Mouse (Mus musculus) hindbrain, embryonic 16.5 days (tissue): ENCODE data around the gene Cep135. TPM values are rescaled to one million over a fixed set of nuclear protein-coding genes. Genes with fewer than 3 reads are reported as not detected.

Experiments used
- ATAC-seq: fragments of 200-750 bp; cut with Nextera tagmentation; 2 replicates; pipeline ENCODE4 v1.8.0; 2017; ENCODE audit warnings: moderate TSS enrichment, moderate library complexity
- H3K27ac ChIP-seq: fragments of 300-500 bp; sonication (generic); 2 replicates; pipeline ENCODE4 v1.5.1; 2014; ENCODE audit warnings: low read depth, mild to moderate bottlenecking, control low read depth, low read length, moderate library complexity
- H3K27me3 ChIP-seq: fragments of 300-500 bp; sonication (generic); replicated peaks from 2 replicates; pipeline ENCODE4 v1.6.1; 2014; ENCODE audit warnings: low read length; ENCODE audit not compliant: control insufficient read depth, insufficient read depth
- H3K36me3 ChIP-seq: fragments of 300-500 bp; sonication (generic); 2 replicates; pipeline ENCODE4 v1.6.1; 2014; ENCODE audit warnings: mild to moderate bottlenecking, low read length, moderate library complexity, mixed read lengths; ENCODE audit not compliant: control insufficient read depth, insufficient read depth
- H3K4me1 ChIP-seq: fragments of 300-500 bp; sonication (generic); 2 replicates; pipeline ENCODE4 v1.6.1; 2014; ENCODE audit warnings: low read depth, low read length; ENCODE audit not compliant: control insufficient read depth, insufficient read depth
- H3K4me2 ChIP-seq: fragments of 300-500 bp; sonication (generic); 2 replicates; pipeline ENCODE4 v1.6.1; 2014; ENCODE audit warnings: mild to moderate bottlenecking, low read length, control low read depth, moderate library complexity
- H3K4me3 ChIP-seq: fragments of 300-500 bp; sonication (generic); 2 replicates; pipeline ENCODE4 v1.5.1; 2014; ENCODE audit warnings: mild to moderate bottlenecking, low read length, control low read depth, moderate library complexity
- H3K9ac ChIP-seq: fragments of 300-500 bp; sonication (generic); 2 replicates; pipeline ENCODE4 v1.6.1; 2014; ENCODE audit warnings: low read depth, mild to moderate bottlenecking, control low read depth, low read length, moderate library complexity
- H3K9me3 ChIP-seq: fragments of 300-500 bp; sonication (generic); 2 replicates; pipeline ENCODE4 v1.6.1; 2014; ENCODE audit warnings: mild to moderate bottlenecking, low read length, moderate library complexity; ENCODE audit not compliant: control insufficient read depth
- WGBS: fragments of 180-500 bp; shearing (Covaris S2); extraction: QIAGEN DNeasy Blood & Tissue Kit; methylation state at CpG from one replicate; pipeline ENCODE4 v1.1.7; 2014; 5-methylcytosine and 5-hydroxymethylcytosine counted together
- polyA plus RNA-seq: library from polyadenylated mRNA; unstranded; fragments of >200 nt; fragmentation: Nextera tagmentation; extraction: Ambion mirVana; gene quantifications from 2 replicates; pipeline ENCODE4 v1.2.1, GENCODE M21; 2015

Cep135 gene
- polyA plus RNA-seq, 1 experiment from 2014 or later, result 3.4 TPM

DNA sequence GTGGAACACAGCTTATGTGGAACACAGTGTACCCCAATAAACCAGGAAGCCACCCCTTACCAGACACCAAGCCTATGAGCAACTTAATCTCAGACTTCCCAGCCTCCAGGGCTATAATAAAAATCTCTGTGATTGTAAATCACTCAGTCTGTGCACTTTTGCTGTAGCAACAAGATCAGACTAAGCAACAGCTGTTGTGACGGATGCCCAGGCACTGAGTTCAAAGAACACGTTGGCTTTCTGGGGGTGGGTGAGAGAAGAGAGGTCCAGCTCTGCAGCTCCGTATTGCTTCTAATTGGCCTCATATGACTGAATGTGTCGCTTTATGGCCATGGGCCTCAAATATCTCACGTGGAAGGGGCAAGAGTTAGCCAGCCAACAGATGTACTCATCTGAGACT lies 80.0 kb downstream of the Cep135 start:
- Histone ChIP-seq H3K9me3 (no peaks in the 10 kb centered on the region), H3K27ac (no peak overlapping the region)
- 72% methylated on average over 5 of the region's 5 CpGs for WGBS

DNA sequence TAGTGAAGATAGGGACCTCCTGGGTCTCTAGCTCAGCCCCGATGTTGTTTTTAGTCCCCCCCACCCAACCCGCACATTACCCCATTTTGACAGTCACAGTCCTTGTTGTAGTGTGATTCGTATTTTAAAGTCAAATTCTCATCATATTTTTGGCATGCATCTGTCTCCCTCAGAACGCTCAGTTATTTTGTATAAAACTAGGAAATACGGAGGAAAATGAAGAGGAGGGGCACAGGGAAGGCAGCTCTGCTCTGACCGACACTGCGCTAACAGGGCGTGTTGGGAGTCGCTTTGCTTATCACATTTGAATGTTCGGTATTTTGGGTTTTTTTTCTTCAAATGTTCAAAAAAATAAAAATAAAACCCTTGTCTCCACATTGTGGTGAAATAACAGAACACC lies 81.7 kb downstream of the Cep135 start:
- H3K27me3 ChIP-seq, result no peaks in the 10 kb centered on the region
- no peak for ATAC-seq

More for the DNA sequence above, 80.0 kb downstream of the Cep135 start:
- no peak for ATAC-seq
- Histone ChIP-seq H3K9ac (no peak overlapping the region), H3K4me1 (peaks cover 13% of the 10 kb centered on the region), H3K4me2 (no peak overlapping the region), H3K27me3 (no peaks in the 10 kb centered on the region), H3K36me3 (no peaks in the 10 kb centered on the region), H3K4me3 (no peak overlapping the region)

DNA sequence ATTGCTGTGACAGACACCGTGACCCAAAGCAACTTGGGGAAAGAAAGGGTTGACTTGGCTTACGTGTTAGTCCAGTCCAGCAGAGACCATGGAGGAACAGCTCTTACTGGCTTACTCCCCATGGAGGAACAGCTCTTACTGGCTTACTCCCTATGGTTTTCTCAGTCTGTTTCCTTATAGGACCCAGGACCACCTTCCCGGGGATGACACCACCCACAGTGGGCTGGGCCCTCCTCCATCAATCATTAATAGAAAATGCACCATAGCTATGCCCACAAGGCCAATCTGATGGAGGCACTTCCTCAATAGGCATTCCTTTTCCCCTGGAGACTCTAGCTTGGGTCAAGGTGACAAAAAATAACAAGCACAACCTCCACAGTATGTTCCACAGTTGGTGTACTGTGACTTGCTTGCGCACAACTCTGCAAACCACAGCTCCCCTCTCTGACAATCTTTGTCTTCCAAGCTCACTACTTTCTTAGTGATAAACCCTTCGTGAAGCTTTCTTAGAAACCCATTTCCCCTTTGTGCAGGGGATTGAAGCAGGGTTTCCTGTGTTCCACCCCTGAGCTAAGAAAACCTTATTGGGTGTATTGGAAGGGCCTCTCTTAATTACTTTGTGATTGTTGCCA lies 85.6 kb downstream of the Cep135 start:
- Histone ChIP-seq H3K27ac (no peak overlapping the region), H3K9me3 (no peaks in the 10 kb centered on the region), H3K9ac (no peak overlapping the region), H3K4me1 (no peaks in the 10 kb centered on the region), H3K4me2 (no peak overlapping the region), H3K4me3 (no peak overlapping the region), H3K27me3 (no peaks in the 10 kb centered on the region), H3K36me3 (no peaks in the 10 kb centered on the region)
- ATAC-seq, result no peak
- 94% methylated on average over 5 of the region's 5 CpGs for WGBS

More for the DNA sequence above, 81.7 kb downstream of the Cep135 start:
- 93% methylated on average over 10 of the region's 10 CpGs for WGBS
- no peaks in the 10 kb centered on the region for H3K9me3 ChIP-seq
- no peak overlapping the region for H3K4me3 ChIP-seq
- H3K9ac ChIP-seq, result no peak overlapping the region
- H3K27ac ChIP-seq, result no peak overlapping the region
- no peak overlapping the region for H3K4me2 ChIP-seq
- no peaks in the 10 kb centered on the region for H3K36me3 ChIP-seq
- peaks cover 7% of the 10 kb centered on the region for H3K4me1 ChIP-seq

DNA sequence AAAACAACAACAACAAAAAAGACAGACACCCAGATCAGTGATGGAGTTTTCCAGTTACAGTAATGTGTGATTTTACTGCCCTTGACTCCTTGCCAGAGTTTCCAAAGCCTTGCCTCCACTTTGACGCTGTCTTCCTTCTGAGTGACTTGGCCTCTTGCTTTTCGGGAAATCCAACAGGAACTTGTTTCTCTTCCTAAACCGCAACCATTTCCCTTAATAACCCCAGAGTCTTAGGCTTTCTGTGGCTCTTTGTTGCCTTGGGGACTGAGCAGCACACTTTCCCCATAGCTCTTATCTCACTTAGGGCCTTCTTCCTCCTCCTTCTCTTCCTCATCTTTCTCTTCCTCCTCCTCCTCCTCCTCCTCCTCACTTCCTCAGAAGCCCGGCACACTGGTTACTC lies 86.9 kb downstream of the Cep135 start:
- no peaks in the 10 kb centered on the region; the same call in 1 of the 2 replicates for H3K9me3 ChIP-seq
- no peaks in the 10 kb centered on the region for H3K27me3 ChIP-seq
- ATAC-seq, result no peak
- no peaks in the 10 kb centered on the region for H3K4me1 ChIP-seq
- no peak overlapping the region for H3K27ac ChIP-seq
- no peak overlapping the region for H3K9ac ChIP-seq
- H3K4me2 ChIP-seq, result no peak overlapping the region
- no peak overlapping the region for H3K4me3 ChIP-seq
- 83% methylated on average over 4 of the region's 4 CpGs for WGBS
- no peaks in the 10 kb centered on the region for H3K36me3 ChIP-seq

DNA sequence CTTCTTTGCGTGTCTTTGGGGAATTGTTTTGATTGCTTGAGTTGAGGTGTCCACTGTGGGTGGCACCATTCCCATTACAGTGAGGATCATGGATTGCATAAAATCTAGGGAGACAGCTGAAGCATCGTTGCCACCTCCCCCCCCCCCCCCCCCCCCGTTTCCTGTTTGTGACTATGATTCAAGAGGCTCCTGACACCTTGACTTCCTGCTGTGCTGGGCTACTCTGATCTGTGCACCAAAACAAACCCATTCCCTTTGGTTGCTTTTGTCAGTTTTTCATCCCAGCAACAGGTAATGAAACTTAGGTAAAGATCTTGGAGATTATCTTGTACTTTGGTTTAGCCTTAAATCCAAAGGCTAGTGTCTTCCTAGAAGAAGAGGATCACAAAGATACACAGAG lies 92.5 kb downstream of the Cep135 start:
- Histone ChIP-seq H3K36me3 (no peaks in the 10 kb centered on the region), H3K9me3 (no peaks in the 10 kb centered on the region; the same call in 1 of the 2 replicates), H3K27ac (no peak overlapping the region), H3K4me1 (peaks cover 12% of the 10 kb centered on the region), H3K4me3 (no peak overlapping the region), H3K9ac (no peak overlapping the region), H3K4me2 (no peak overlapping the region), H3K27me3 (no peaks in the 10 kb centered on the region)
- 81% methylated on average over 3 of the region's 3 CpGs for WGBS
- ATAC-seq, result no peak

DNA sequence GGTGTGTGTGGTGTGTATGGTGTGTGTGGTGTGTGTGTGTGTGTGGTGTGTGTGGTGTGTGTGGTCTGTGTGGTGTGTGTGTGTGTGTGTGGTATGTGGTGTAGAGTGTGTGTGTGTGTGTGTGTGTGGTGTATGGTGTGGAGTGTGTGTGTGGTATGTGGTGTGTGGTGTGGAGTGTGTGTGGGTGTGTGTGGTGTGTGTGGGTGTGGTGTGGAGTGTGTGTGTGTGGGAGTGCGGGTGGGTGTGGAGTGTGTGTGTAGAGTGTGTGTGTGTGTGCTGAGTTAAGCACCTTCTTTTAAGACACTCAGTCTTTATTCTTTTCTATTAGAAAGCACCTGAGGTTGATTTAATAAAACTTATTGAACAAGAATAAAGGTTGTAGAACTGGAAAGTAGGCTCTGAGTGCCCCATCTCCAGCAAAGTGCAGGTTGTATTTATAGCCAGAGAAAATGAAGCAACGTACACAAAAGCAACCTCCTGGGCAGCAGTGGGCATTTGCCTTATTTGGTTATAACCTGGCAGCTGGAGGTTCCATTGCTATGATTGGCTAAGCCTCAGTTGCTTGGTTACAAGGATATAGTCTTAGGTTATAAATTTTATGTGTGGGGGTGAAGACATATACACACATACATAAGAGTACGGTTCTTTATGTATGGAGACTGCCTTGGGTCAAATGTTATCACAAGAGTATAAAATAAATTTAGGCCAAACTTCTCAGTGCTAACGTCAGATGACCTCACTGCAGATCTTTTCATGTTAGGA lies 93.6 kb downstream of the Cep135 start:
- H3K4me2 ChIP-seq, result no peak overlapping the region
- no peak for ATAC-seq
- no peak overlapping the region for H3K27ac ChIP-seq
- no peaks in the 10 kb centered on the region for H3K36me3 ChIP-seq
- no peaks in the 10 kb centered on the region; the same call in 1 of the 2 replicates for H3K9me3 ChIP-seq
- H3K4me3 ChIP-seq, result no peak overlapping the region
- H3K4me1 ChIP-seq, result peaks cover 12% of the 10 kb centered on the region
- 55% methylated on average over 4 of the region's 4 CpGs for WGBS
- no peaks in the 10 kb centered on the region for H3K27me3 ChIP-seq
- H3K9ac ChIP-seq, result no peak overlapping the region

DNA sequence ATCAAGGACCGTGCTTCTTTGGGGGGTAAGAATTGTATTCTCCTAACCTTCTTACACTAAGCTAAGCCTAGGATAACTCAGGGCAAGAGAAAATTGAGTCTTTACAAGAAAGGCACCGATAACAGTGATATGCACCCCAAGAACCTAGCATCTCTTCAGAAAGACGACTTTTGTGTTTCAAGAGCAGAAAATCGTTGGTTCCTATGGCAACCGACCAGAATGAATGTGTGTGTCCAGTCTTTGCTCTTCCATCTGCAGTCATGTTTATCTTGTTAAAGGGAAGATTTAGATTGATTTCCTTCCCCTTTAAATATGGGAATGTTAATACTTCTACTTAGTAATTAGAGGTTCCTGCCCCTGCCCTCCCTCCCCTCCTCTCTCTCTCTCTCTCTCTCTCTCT lies 95.0 kb downstream of the Cep135 start:
- H3K4me2 ChIP-seq, result no peak overlapping the region
- H3K36me3 ChIP-seq, result no peaks in the 10 kb centered on the region
- peak; percentile 53; the same call in 1 of the 2 replicates for ATAC-seq

DNA sequence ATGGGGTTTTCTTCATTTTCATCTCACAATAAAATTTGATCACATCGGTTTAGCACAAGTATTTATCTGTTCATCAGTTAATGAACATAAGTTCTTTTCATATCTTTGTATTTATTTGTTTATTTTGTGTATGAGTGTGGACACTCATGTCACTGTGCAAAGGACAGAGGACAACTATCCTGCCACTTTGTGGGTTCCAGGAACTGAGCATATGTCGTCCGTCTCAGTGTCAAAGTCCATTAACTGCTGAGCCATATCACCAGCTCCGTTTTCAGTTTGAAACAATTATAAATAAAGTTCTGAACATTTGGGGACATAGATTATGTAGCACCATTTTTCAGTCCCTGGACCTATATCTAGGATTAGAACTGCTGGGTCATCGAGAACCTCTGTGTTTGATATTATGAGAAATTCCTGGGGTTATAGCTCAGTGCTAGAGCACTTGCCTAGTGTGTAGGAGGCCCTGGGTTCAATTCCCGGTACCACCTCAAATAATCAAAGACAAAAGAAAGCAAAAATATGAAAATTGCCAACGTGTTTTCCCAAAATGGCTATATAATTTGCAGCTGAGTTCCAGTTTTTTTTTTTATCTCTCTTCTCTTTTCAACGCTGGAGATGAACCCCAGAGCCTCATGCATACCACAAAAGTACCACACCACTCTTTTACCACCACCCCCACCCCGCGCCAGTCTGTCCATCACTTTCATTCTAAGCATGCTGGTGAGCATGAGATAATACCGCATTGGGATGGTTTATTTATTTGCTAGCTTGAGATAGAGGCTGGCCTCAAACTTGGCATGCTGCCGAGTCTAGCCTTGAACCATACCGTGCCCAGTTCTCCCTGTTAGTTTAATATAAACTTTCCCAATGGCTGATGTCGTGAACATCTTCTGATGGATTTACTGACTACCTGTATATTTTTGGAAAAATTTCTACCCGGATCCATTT lies 96.4 kb downstream of the Cep135 start:
- peaks cover 18% of the 10 kb centered on the region for H3K4me1 ChIP-seq

More for the DNA sequence above, 95.0 kb downstream of the Cep135 start:
- Histone ChIP-seq H3K4me3 (no peak overlapping the region), H3K27me3 (no peaks in the 10 kb centered on the region), H3K9me3 (no peaks in the 10 kb centered on the region; the same call in 1 of the 2 replicates), H3K4me1 (peaks cover 15% of the 10 kb centered on the region), H3K9ac (no peak overlapping the region), H3K27ac (no peak overlapping the region)
- WGBS, result 47% methylated on average over 5 of the region's 5 CpGs

More for the DNA sequence above, 96.4 kb downstream of the Cep135 start:
- no peak overlapping the region for H3K4me2 ChIP-seq
- ATAC-seq, result no peak
- WGBS, result 90% methylated on average over 15 of the region's 15 CpGs
- H3K36me3 ChIP-seq, result no peaks in the 10 kb centered on the region
- H3K9me3 ChIP-seq, result no peaks in the 10 kb centered on the region; the same call in 1 of the 2 replicates
- H3K4me3 ChIP-seq, result no peak overlapping the region
- no peaks in the 10 kb centered on the region for H3K27me3 ChIP-seq
- no peak overlapping the region for H3K27ac ChIP-seq
- H3K9ac ChIP-seq, result no peak overlapping the region
